22 mouse cellular contexts compared by ENCODE assay signal in genomic region chr2:92354224-92354623, GRCm38 (mm10). TPM values are rescaled to one million over a fixed set of nuclear protein-coding genes. Genes with fewer than 3 reads are reported as not detected.
A peak's percentile ranks its signal among the peaks of the same experiment; 100 is the strongest.
DNase-seq lines count a peak whose midpoint lies in the region; ATAC-seq and TF ChIP-seq lines count a peak whose summit lies in the region.
"Had no signal": no experiment of that assay in that cellular context is flagged by ENCODE, and none has a peak within 500 bp of the region (broad histone marks: within the 10 kb centered on the region; RNA-seq: fewer than 3 reads in every experiment).

No protein-coding gene starts in this region.

- no peak overlapping the region for H3K4me3 ChIP-seq in heart, embryonic 11.5 days (ENCODE audit: low read depth, low read length)
- no peak overlapping the region for H3K4me3 ChIP-seq in liver, adult 2 months (ENCODE audit: insufficient read depth, low read depth, low read length)
- no peak overlapping the region for H3K4me3 ChIP-seq in brown adipose tissue, adult 24 weeks (ENCODE audit: insufficient read depth, low read depth, low read length)
- H3K4me3 ChIP-seq: forebrain, embryonic 10.5 days; hindbrain, embryonic 15.5 days; limb, embryonic 13.5 days; midbrain, embryonic 13.5 days had no signal

- no peak for TF ChIP-seq CTCF in liver, adult 2 months (IDR thresholded peaks at IDR 0.05; ENCODE audit: low read depth, low read length)

- peak; percentile 96 for DNase-seq in heart, adult 11 months
- DNase-seq in kidney, adult 11 months: peak; percentile 43
- no peak for DNase-seq in kidney, postnatal 10 days
- no peak for DNase-seq in liver, adult 2 months (ENCODE audit: extremely low read depth, low read depth, low spot score)
- no peak for DNase-seq in liver
- DNase-seq: cerebellum, adult 18-20 months; cerebellum, postnatal 14 days; gastrocnemius, postnatal 10 days; layer of hippocampus, adult 9-11 months had no signal

- H3K4me2 ChIP-seq in heart, embryonic 11.5 days: no peak overlapping the region
- H3K4me2 ChIP-seq: hindbrain, embryonic 15.5 days; limb, embryonic 13.5 days; midbrain, embryonic 13.5 days had no signal

- no peaks in the 10 kb centered on the region for H3K27me3 ChIP-seq in heart, embryonic 11.5 days (ENCODE audit: control insufficient read depth, insufficient read depth, low read length)
- no peaks in the 10 kb centered on the region for H3K27me3 ChIP-seq in liver, adult 2 months (ENCODE audit: control insufficient read depth, insufficient read depth, low read length)
- H3K27me3 ChIP-seq: hindbrain, embryonic 15.5 days; limb, embryonic 13.5 days; midbrain, embryonic 13.5 days had no signal

- no peak overlapping the region for H3K27ac ChIP-seq in heart, embryonic 11.5 days (ENCODE audit: low read depth, low read length)
- H3K27ac ChIP-seq in liver, adult 2 months (replicated peaks; ENCODE audit: insufficient read depth, low read depth, low read length): peak overlapping the region; percentile 19; the same call in 1 of the 2 replicates
- H3K27ac ChIP-seq in brown adipose tissue, adult 24 weeks (replicated peaks; ENCODE audit: low read depth, low read length): peak overlapping the region; percentile 75
- H3K27ac ChIP-seq: forebrain, embryonic 10.5 days; hindbrain, embryonic 15.5 days; kidney, postnatal 0 days; limb, embryonic 13.5 days; liver, embryonic 14.5 days had no signal

- ATAC-seq in heart, embryonic 11.5 days (replicated peaks; ENCODE audit: insufficient number of reproducible peaks, low FRiP score, low TSS enrichment): no peak
- ATAC-seq: CD4-positive, CD25-positive, alpha-beta regulatory T cell, adult 4 months; forebrain, embryonic 16.5 days; midbrain, embryonic 13.5 days had no signal

- TF ChIP-seq POLR2A in liver, adult 2 months (IDR thresholded peaks at IDR 0.05; ENCODE audit: extremely low read depth, insufficient read depth, low read length): no peak

- peaks cover 24% of the 10 kb centered on the region for H3K36me3 ChIP-seq in heart, embryonic 11.5 days (ENCODE audit: control insufficient read depth, insufficient read depth, low read length)
- peaks cover 22% of the 10 kb centered on the region for H3K36me3 ChIP-seq in liver, adult 2 months (ENCODE audit: control insufficient read depth, insufficient read depth, low read length)

- no peaks in the 10 kb centered on the region for H3K9me3 ChIP-seq in heart, embryonic 11.5 days (replicated peaks; ENCODE audit: control insufficient read depth, low read length)
- H3K9me3 ChIP-seq: forebrain, embryonic 10.5 days; hindbrain, embryonic 15.5 days; limb, embryonic 13.5 days; midbrain, embryonic 13.5 days had no signal

- H3K79me2 ChIP-seq in liver, adult 2 months (ENCODE audit: control insufficient read depth, insufficient read depth, low read length): no peaks in the 10 kb centered on the region

- H3K4me1 ChIP-seq in heart, embryonic 11.5 days (ENCODE audit: control insufficient read depth, insufficient read depth, low read length): no peaks in the 10 kb centered on the region
- no peaks in the 10 kb centered on the region; the same call in 1 of the 2 replicates for H3K4me1 ChIP-seq in liver, adult 2 months (ENCODE audit: control insufficient read depth, insufficient read depth, low read length)
- peaks cover 9% of the 10 kb centered on the region for H3K4me1 ChIP-seq in brown adipose tissue, adult 24 weeks (ENCODE audit: control insufficient read depth, insufficient read depth, insufficient read length, low read length)
- H3K4me1 ChIP-seq: hindbrain, embryonic 15.5 days; limb, embryonic 13.5 days had no signal

- no peak overlapping the region for H3K9ac ChIP-seq in heart, embryonic 11.5 days (ENCODE audit: low read depth, low read length)
- H3K9ac ChIP-seq in liver, adult 2 months (ENCODE audit: low read depth, low read length): no peak overlapping the region
- H3K9ac ChIP-seq: hindbrain, embryonic 15.5 days; limb, embryonic 13.5 days; liver, embryonic 14.5 days; midbrain, embryonic 13.5 days had no signal

- WGBS in heart, embryonic 11.5 days (ENCODE audit: insufficient replicate concordance): 58% methylated on average over 6 of the region's 6 CpGs
- WGBS in liver, adult 2 months: 56% methylated on average over 6 of the region's 6 CpGs

RNA-seq across cellular contexts. Expression of gene Pex16, which starts 20.3 kb away (rescaled TPM):
- 12.5 and 13.6 TPM in 2 replicates for polyA plus RNA-seq in heart, embryonic 11.5 days (2014; fragmentation: Nextera tagmentation; extraction: Ambion mirVana)
- total RNA-seq in liver, adult 2 months (2014; rRNA removed): 95.5 and 97.7 TPM in 2 replicates
- polyA plus RNA-seq in liver, adult 2 months (2012; rRNA removed): 164 and 196 TPM in 2 replicates
- polyA plus RNA-seq in brown adipose tissue, adult 24 weeks (2012; ENCODE audit: insufficient read depth, insufficient read length, missing spikeins): 78.2 and 89.5 TPM in 2 replicates

RNA-seq across cellular contexts. Expression of gene Large2, which starts 20.4 kb away (rescaled TPM):
- polyA plus RNA-seq in heart, embryonic 11.5 days (2014; fragmentation: Nextera tagmentation; extraction: Ambion mirVana): 0.93 and 2.0 TPM in 2 replicates
- total RNA-seq in liver, adult 2 months (2014; rRNA removed): 0.37 and 0.74 TPM in 2 replicates
- 0.88 and 1.7 TPM in 2 replicates for polyA plus RNA-seq in liver, adult 2 months (2012; rRNA removed)
- 1.9 TPM in 1 of 2 replicates, not detected in the other for polyA plus RNA-seq in brown adipose tissue, adult 24 weeks (2012; ENCODE audit: insufficient read depth, insufficient read length, missing spikeins)
- total RNA-seq: heart, postnatal 36 days; megakaryocyte, adult 5-6 weeks had no signal
- polyA plus RNA-seq: CD4-positive, CD25-positive, alpha-beta regulatory T cell, adult 4 months had no signal

RNA-seq across cellular contexts. Expression of gene 1700029I15Rik, which starts 28.1 kb away (rescaled TPM):
- 0.67 and 0.89 TPM in 2 replicates for polyA plus RNA-seq in heart, embryonic 11.5 days (2014; fragmentation: Nextera tagmentation; extraction: Ambion mirVana)
- total RNA-seq in liver, adult 2 months (2014; rRNA removed): 1.3 and 2.0 TPM in 2 replicates
- 3.3 and 5.6 TPM in 2 replicates for polyA plus RNA-seq in liver, adult 2 months (2012; rRNA removed)
- polyA plus RNA-seq in brown adipose tissue, adult 24 weeks (2012; ENCODE audit: insufficient read depth, insufficient read length, missing spikeins): 3.3 and 4.1 TPM in 2 replicates

RNA-seq across cellular contexts. Expression of gene Mapk8ip1, which starts 46.8 kb away (rescaled TPM):
- polyA plus RNA-seq in heart, embryonic 11.5 days (2014; fragmentation: Nextera tagmentation; extraction: Ambion mirVana): 2.7 and 4.1 TPM in 2 replicates
- 0.65 and 1.0 TPM in 2 replicates for total RNA-seq in liver, adult 2 months (2014; rRNA removed)
- polyA plus RNA-seq in liver, adult 2 months (2012; rRNA removed): 1.3 and 1.6 TPM in 2 replicates
- polyA plus RNA-seq in brown adipose tissue, adult 24 weeks (2012; ENCODE audit: insufficient read depth, insufficient read length, missing spikeins): 9.4 and 9.6 TPM in 2 replicates
- total RNA-seq: granulocyte monocyte progenitor cell, adult 5-6 weeks had no signal

Comparison
In these comparisons a context has a peak if more than half of its experiments do, and no peak if none do; other contexts are left out.
1. DNase-seq: peak in heart, adult 11 months (single experiment) and kidney, adult 11 months (single experiment); none in kidney, postnatal 10 days (single experiment), liver, adult 2 months (single experiment) and liver (single experiment).